Mouse (Mus musculus) adipocyte (in vitro differentiated cells): Measurements from ENCODE around the gene Actl6b.

Source experiments
- DNase-seq: peaks from one replicate; pipeline ENCODE4 v3.0.0-alpha.2; 2016; ENCODE audit warnings: low spot score

Gene Actl6b

GRCm38 (mm10) chr5:137565744-137566143 is 12.4 kb downstream of the Actl6b start:
- DNase-seq: no peak

GRCm38 (mm10) chr5:137566416-137566815 is 13.1 kb downstream of the Actl6b start:
- DNase-seq: no peak

DNA sequence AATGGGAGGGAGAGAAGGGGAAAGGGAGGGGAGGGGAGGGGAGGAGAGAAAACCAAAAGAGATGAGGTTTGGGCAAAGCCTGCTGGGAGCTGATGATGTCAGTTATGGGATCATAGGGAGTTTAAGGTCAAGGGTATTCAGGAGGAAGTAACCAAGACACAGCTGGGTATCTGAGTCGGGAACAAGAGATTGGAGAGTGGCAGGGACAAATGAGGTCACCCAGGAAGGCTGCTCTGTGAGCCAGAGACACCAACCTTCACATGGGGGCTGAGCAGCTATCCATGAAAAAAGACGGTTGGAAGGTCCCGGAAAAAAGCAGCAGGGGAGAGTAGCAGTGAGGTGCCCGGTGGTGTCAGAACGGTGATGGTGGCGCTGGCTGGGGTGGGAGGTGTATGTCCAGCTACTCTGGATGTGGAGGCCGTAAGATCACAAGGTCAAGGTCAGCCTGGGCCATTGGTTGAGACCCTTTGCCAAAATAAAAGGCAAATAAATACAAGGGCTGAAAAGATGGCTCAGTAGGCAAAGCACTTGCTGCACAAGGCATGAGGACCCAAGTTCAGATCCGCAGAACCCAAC is 15.0 kb downstream of the Actl6b start:
- no peak for DNase-seq

DNA sequence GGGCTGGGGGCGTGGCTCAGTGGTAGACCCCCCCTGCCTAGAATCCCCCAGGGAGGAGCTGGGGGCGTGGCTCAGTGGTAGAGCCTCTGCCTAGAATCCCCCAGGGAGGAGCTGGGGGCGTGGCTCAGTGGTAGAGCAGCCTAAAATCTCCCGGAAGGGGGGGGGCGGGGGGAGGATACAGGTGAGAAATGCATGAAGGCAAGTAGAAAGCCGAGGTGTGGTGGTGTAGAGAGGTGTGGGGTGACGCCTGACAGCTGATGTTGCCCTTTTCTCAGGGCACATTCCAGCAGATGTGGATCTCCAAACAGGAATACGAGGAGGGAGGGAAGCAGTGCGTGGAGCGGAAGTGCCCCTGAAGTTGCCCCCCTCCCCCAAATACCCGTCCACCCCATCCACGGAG is 15.7 kb downstream of the Actl6b start:
- no peak for DNase-seq

- peak; percentile 42 for DNase-seq
Measured at GRCm38 (mm10) chr5:137569665-137570064, 16.3 kb downstream of the Actl6b start, which contains the start of gene Tfr2. TSS of gene Tfr2 (plus strand) at chr5:137569840.

DNA sequence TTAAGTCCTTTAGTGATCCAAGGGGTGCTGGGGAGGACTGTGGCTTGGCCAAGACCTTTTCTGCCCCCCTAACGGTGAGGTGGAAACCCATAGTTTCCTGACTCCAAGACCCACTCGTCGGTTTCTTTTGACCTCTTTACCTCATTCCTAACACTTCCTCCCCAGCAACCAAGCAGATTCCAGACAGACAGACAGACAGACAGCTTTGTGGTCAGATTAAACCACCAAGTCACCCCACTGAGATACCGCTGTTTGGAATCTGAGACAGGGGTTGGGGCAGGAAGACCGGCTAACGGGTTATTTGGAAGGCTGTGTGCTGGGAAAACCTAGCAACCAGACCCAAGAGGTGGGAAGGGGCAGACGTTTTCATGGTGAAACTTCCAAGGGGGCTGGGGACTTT is 16.9 kb downstream of the Actl6b start:
- DNase-seq: no peak

DNA sequence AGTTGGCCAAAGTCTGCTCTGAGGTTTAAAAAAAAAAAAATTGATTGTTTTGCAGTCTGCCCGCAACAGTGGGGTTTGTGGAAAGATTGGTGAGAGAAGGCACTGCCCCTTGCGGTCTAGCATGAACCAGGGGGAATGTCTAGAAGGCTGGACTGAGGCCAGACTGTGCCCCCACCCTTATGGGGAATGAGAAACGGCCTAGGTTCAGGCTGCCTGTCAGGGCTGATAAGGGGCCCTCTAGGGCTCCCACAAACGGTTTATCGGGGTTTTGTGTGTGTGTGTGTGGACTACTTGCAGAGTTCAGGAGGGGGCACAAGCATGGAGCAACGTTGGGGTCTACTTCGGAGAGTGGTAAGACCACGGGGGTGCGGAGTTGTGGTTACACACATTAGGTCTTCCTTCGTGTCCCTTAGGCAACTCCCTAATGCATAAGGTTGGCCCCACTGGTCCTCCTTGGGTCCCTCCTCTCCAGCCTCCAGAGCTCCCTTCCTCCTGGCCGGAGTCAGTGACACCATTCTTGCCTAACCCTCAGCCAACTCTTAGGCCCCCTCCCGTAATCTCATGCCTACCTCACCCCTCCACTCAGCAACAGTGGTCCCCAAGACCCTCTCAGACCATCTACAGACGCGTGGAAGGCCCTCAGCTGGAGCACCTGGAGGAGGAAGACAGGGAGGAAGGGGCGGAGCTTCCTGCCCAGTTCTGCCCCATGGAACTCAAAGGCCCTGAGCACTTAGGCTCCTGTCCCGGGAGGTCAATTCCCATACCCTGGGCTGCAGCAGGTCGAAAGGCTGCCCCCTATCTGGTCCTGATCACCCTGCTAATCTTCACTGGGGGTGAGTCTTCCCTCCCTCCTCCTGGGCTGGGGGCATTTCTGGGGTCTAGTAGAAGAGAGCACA is 17.6 kb downstream of the Actl6b start:
- no peak for DNase-seq

GRCm38 (mm10) chr5:137574470-137574901 is 21.2 kb downstream of the Actl6b start:
- DNase-seq: no peak

DNA sequence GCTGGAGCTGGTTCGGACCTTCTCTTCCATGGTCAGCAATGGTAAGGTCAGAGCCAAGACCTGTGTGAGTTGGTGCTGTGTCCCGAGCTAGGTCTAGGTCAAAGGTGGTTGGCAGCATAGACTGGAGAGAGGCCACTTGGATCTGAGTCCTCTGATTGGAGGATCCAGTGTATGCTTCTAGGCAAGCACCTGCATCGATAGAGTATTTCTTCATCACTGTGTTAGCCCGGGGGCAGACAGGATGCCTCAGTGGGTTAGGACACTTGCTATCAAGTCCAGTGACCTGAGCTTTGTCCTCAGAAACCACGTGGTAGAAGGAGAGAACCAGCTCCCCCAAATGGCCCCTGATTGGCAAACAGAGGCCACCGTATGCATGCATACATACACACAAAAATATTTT is 26.9 kb downstream of the Actl6b start:
- peak; percentile 40 for DNase-seq

DNA sequence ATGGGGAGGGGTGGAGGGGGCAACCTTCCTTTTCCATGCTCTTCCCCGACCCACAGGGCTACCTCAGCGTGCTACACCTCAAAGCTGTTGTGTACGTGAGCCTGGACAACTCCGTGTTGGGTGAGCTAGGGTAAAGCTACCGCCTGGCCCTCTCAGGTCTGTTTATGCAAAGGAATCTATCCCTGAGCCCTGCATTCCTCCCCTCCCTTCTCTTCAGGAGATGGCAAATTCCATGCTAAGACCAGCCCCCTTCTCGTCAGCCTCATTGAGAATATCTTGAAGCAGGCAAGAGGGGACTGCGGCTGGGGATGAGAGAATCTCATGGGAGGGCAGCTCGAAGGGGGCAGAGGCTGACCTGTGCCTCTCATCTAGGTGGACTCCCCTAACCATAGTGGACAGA is 29.4 kb downstream of the Actl6b start:
- DNase-seq: no peak

DNA sequence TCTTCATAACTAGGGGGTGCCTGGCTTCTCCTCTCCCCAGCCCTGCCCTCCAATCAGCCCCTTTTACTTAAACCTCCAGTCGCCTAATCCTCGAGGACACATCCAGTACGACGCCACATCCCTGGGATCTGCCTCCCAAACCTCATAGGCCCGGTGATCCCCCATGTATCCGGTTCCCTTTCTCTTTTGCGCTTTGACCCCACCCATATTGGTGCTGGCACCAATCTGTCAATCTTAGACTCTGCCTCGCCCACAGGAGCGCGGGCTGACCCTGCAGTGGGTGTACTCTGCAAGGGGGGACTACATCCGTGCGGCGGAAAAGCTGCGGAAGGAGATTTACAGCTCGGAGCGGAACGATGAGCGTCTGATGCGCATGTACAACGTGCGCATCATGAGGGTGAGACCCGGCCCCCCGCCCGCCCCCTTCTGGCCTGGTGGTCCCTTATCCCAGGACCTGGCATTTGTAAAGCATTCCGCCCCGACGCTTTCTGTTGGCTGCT is 30.4 kb downstream of the Actl6b start:
- no peak for DNase-seq

- DNase-seq: peak; percentile 65
Measured at GRCm38 (mm10) chr5:137584976-137585375, 31.7 kb downstream of the Actl6b start.

GRCm38 (mm10) chr5:137590507-137590906 is 37.2 kb downstream of the Actl6b start:
- DNase-seq: no peak

DNA sequence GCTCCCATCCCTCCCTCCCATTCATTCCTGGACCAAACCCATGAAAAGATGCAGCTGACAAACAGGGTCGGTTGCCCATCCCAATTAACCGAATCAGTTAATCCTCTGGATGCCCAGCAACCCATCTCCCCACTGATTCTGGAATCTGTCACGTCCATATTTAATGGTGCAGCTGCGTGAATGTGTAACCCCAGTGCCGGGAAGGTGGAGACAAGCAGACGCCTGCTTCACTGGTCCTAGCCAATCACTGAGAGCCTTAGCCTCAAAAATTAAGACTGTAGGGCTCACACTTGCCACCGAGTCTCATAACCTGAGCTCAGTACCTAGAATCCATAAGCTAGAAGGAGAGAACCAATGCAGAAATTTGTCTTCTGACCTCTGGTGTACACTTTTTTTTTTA is 42.6 kb downstream of the Actl6b start:
- no peak for DNase-seq

- DNase-seq: no peak
Measured at GRCm38 (mm10) chr5:137596601-137597261, 43.4 kb downstream of the Actl6b start.

GRCm38 (mm10) chr5:137597625-137598024 is 44.3 kb downstream of the Actl6b start:
- DNase-seq: no peak

DNA sequence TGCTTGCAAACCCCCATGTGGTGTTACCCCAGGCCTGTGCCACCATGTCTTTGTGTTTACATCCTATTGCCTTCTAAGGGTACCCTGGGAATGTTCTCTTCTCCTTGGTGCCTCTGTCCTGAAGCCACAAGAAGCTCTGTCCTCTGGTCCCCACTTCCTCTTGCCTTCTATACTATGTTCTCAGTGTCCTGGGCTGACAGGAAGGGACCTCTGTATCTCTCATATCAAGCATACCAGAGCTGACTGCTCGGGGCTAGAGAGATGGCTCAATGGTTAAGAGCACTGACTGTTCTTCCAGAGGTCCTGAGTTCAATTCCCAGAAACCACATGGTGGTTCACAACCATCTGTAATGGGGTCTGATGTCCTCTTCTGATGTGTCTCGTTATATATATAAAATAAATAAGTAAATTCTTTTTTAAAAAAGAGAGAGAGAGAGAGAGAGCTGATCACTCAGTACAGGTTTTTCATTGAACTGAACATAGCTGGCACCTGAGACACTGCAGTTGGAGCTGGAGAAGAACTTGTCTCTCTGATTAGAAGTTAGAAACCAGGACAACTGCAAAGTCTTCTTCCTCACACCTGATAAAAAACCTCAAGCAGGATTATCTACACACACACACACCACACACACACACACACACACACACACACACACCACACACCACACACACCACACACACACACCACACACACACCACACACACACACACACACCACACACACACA is 44.9 kb downstream of the Actl6b start:
- no peak for DNase-seq

DNA sequence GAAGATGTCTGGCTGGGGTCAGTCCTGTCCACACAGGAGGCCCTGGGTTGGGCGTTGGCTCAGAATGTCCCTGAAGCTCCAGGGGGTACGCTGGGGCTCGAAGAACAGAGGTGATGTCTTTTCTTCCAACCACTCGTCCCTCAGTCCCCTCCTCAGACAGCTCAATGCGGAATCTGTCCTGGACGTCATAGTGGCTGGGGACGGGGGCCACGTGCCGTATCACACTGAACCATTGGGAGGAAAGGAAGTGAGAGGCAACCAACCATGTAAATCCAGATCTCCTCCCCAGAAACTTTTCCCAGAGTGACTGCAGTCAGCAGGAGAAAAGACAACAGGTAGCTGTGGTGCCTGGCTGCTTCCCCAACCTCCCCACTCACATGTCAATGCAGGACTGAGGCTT is 46.3 kb downstream of the Actl6b start:
- DNase-seq: no peak

DNA sequence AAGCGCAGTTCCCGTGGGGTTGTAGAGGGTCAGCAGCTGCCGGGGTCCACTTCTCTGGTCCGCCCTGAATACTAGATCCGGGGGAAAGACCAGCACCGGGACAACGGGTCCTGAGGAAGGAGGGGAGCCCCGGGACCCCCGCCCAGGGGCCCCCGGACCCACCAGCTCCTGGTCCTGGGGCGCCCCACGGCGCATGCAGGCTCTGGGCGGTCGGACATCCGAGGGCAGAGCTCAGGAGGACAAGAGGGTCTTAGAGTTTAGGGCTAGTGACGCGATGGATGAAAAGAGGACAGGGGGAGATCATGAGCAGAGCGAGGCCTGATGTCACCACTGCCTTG is 46.9 kb downstream of the Actl6b start:
- DNase-seq: no peak

- peak; percentile 100 for DNase-seq
Measured at GRCm38 (mm10) chr5:137600619-137601364, 47.5 kb downstream of the Actl6b start, which contains the start of gene Mospd3. TSS of gene Mospd3 (minus strand) at chr5:137601058.

DNA sequence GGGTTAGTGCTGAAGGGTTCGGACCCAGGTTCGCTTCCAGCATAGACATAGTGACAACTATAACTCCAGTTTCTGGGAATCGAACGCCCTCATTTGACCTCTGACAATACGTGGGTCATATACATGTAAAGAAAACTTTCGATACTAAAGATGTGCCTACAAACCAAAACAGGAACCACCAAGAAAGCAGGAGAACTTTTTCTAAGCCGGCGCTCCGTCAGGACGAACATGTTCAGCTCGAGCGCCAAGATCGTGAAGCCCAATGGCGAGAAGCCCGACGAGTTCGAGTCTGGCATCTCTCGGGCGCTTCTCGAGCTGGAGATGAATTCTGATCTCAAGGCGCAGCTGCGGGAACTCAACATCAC is 48.0 kb downstream of the Actl6b start:
- no peak for DNase-seq
